Mouse (Mus musculus): ENCODE data around the gene Gpr153. TPM values are rescaled to one million over a fixed set of nuclear protein-coding genes. Genes with fewer than 3 reads are reported as not detected.

The Gpr153 gene
- polyA plus RNA-seq, 1 experiment, result 40.0 TPM

DNA sequence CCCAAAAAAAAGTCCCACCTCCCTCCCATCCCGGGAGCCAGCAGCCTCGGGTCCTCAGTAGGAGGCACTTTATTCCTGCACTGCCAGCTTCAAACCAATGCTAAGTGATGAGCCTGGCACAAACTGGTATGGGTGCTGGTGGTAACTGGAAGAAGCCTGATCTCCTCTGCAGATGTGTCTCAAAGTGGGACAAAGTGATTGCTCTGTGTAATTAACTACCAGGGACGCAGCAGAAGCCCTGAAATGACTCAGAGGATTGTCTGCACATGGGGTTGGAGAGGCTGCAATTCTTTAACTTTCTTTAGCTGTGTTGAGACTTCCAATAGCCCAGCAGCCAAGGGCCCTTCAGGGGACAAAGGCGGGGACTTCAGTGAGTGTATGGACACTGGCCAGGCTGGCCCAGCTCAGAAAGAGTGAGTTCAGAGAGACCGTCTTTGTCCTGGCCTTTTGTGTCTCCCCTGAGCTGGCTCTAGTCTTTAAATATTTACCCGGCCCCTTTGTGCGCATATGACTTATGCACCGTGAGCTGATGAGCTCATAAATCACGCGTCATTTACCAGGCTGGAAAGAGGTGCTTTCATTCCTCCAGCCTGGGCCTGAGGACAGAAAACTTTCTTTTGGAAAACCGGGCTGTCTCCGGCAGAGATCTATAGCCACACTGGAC lies 18.2 kb downstream of the Gpr153 start:
- Histone ChIP-seq H3K4me1 (ENCODE audit: control insufficient read depth, insufficient read depth, low read length) (peaks cover 2% of the 10 kb centered on the region; the same call in 1 of the 2 replicates), H3K4me3 (replicated peaks; ENCODE audit: extremely low read depth, low read depth, low read length) (no peak overlapping the region)
- 30% methylated on average over 12 of the region's 12 CpGs for WGBS
- no peak for DNase-seq
- TF ChIP-seq CTCF (IDR thresholded peaks at IDR 0.05; ENCODE audit: insufficient read depth, low read length) (no peak), POLR2A (IDR thresholded peaks at IDR 0.05; ENCODE audit: borderline replicate concordance, extremely low read depth, low read depth, low read length) (no peak)

DNA sequence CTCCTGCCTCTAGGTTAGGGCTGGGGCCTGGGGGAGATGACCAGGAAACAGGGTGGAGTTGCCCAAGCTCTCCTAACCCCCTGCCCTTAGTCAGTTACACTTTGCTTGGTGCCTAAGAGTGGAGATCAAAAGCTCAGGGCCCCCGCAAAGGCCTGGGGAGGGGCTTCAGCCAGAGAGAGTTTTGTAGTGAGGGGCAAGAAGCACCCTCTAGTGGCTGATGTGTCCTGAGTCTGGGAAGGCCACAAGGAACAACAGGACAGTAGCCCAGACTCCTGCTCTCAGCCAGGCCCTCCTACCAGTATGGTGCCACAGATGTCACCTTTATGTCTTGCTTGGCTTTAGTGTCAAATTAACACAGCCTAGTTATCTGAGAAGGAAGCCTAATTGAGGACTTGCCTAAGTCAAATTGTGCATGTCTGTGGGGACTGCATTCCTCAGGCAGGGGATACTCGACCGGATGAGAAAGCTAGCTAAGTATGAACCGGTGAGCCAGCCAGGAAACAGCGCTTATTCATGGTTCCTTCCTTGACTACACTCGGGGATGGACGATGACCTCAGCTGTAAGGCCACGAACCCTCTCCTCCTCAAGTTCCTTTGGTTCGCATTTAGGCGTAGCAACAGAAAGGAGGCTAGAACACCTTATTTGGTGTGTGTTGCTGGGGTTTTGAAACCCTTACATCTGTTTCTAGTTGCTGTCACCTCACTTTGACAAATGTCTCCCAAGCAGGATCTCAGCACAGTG lies 20.3 kb downstream of the Gpr153 start:
- no peak overlapping the region for H3K4me3 ChIP-seq (replicated peaks; ENCODE audit: extremely low read depth, low read depth, low read length)
- TF ChIP-seq CTCF (IDR thresholded peaks at IDR 0.05; ENCODE audit: insufficient read depth, low read length) (0 out of 2 replicates have a peak, but pooled peaks have one; percentile 2), POLR2A (IDR thresholded peaks at IDR 0.05; ENCODE audit: borderline replicate concordance, extremely low read depth, low read depth, low read length) (no peak)
- H3K4me1 ChIP-seq (ENCODE audit: control insufficient read depth, insufficient read depth, low read length), result peaks cover 7% of the 10 kb centered on the region; the same call in 1 of the 2 replicates
- no peak for DNase-seq
- 33% methylated on average over 10 of the region's 10 CpGs for WGBS

DNA sequence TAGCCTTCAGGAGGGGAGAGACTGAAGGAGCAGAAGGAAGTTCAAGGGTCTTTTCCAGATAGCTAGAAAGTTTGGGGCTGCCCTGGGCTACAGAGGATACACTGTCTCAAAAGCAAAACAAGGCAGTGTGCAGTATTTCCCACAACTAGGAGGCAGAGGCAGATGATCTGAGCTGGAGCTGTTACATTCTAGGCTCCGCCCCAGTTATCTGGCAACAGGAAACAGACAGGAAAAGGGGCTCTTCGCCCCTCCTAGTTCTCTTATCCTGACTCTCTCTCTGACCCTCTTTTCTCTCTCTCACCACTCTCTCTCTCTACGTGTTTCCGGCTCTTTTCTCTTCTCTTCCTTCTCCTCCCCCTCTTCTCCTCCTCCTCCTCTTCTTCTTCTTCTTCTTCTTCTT lies 21.9 kb downstream of the Gpr153 start:
- 17% methylated on average over 4 of the region's 4 CpGs for WGBS
- Histone ChIP-seq H3K4me3 (replicated peaks; ENCODE audit: extremely low read depth, low read depth, low read length) (no peak overlapping the region), H3K4me1 (ENCODE audit: control insufficient read depth, insufficient read depth, low read length) (peaks cover 7% of the 10 kb centered on the region; the same call in 1 of the 2 replicates)
- DNase-seq, result no peak
- TF ChIP-seq POLR2A (IDR thresholded peaks at IDR 0.05; ENCODE audit: borderline replicate concordance, extremely low read depth, low read depth, low read length) (no peak), CTCF (IDR thresholded peaks at IDR 0.05; ENCODE audit: insufficient read depth, low read length) (no peak)

DNA sequence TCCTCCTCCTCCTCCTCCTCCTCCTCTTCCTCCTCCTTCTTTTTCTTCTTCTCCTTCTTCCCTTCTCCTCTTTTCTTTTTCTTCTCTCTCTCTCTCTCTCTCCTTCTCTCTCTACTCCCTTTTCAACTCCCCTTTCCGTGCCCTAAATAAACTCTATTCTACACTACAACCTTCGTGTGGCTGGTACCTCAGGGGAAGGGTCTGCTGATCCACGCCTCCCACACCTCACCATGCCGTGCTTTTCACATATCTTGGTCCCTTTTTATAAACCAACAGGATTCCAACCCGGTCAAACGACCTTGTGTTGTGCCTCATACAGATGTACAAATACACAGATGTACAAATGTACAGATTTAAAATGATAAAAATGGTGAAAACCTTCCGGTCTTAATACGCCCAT lies 22.3 kb downstream of the Gpr153 start:
- peaks cover 7% of the 10 kb centered on the region; the same call in 1 of the 2 replicates for H3K4me1 ChIP-seq (ENCODE audit: control insufficient read depth, insufficient read depth, low read length)
- peak overlapping the region; percentile 67 for H3K4me3 ChIP-seq (replicated peaks; ENCODE audit: extremely low read depth, low read depth, low read length)
- 4% methylated on average over 8 of the region's 8 CpGs for WGBS
- no peak for DNase-seq
- TF ChIP-seq POLR2A (IDR thresholded peaks at IDR 0.05; ENCODE audit: borderline replicate concordance, extremely low read depth, low read depth, low read length), result no peak
- no peak for TF ChIP-seq CTCF (IDR thresholded peaks at IDR 0.05; ENCODE audit: insufficient read depth, low read length)

DNA sequence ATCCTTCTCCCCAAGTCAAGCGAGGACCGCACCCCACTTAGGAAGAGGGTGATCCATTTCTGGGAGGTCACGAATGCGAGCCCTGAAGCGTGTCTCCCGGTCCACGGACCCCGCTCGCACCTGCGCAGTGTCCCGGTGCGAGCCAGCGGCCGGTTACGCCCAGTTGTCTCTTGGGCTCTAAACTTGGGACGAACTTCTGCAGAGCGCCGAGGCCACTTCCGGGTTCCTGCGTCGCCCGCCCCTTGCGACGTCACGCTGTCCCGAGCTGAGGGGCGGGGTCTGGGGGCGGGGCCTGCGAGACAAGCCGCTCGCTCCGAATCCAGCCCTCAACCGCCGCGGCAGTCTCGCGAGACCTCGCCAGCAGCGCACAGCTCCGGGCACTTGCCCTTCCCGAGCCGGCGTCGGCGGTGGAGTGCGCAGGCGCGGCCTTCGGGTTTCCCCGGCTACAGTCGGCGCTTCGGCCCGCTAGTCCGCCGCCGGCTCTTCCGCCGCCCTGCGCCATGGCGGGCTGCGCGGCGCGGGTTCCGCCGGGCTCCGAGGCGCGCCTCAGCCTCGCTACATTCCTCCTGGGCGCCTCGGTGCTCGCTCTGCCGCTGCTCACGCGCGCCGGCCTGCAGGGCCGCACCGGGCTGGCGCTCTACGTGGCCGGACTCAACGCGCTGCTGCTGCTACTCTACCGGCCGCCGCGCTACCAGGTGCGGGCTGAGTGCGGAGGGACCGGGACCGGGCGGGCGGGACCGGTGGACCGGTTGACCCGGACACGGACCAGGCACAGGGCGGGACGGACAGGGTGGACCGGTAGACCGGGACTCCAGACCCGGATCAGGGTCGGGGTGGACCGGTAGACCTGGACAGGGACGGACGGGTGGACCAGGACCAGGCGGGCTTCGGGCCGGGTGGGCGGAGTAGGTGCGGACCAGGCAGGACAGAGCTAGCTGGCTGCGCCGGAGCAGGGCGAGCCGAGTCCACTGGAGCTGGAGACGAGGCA lies 23.1 kb downstream of the Gpr153 start, which contains the start of gene Icmt:
Gene Icmt (plus strand): TSS at position 354 of the 988 bp plus-strand sequence.
- peak within 1 kb of the TSS; percentile 81 for H3K4me3 ChIP-seq (replicated peaks; ENCODE audit: extremely low read depth, low read depth, low read length)
- peaks cover 7% of the 10 kb centered on the region; the same call in 1 of the 2 replicates for H3K4me1 ChIP-seq (ENCODE audit: control insufficient read depth, insufficient read depth, low read length)
- DNase-seq, result peak; percentile 99
- WGBS, result under 1% methylated on average over 117 of the region's 119 CpGs
- TF ChIP-seq CTCF (IDR thresholded peaks at IDR 0.05; ENCODE audit: insufficient read depth, low read length), result no peak
- peak; percentile 79; the same call in 1 of the 2 replicates for TF ChIP-seq POLR2A (IDR thresholded peaks at IDR 0.05; ENCODE audit: borderline replicate concordance, extremely low read depth, low read depth, low read length)

DNA sequence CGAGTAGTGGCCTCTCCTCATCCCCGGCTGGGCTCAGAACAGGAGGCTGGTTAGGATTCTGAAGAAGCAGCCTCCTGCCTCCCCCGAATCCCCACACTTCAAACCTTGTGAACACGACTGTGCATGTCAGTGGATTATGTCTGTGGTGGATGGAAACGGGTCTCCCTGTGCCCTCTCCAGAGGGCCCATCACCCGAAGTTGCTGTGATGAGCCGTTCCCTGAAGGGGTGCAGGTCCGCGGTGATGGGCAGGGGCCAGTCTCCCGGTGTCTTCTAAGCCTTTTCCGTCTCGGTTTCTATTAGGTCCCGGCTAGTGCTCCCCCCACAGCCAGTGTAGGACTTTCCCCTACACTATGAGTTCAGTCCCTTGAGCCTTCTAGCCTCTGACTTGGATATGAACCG lies 24.8 kb downstream of the Gpr153 start:
- no peak for DNase-seq
- whole genome bisulfite sequencing, result 86% methylated on average over 14 of the region's 14 CpGs
- Histone ChIP-seq H3K4me3 (replicated peaks; ENCODE audit: extremely low read depth, low read depth, low read length) (no peak overlapping the region), H3K4me1 (ENCODE audit: control insufficient read depth, insufficient read depth, low read length) (peaks cover 7% of the 10 kb centered on the region; the same call in 1 of the 2 replicates)
- no peak for TF ChIP-seq CTCF (IDR thresholded peaks at IDR 0.05; ENCODE audit: insufficient read depth, low read length)
- TF ChIP-seq POLR2A (IDR thresholded peaks at IDR 0.05; ENCODE audit: borderline replicate concordance, extremely low read depth, low read depth, low read length), result no peak

DNA sequence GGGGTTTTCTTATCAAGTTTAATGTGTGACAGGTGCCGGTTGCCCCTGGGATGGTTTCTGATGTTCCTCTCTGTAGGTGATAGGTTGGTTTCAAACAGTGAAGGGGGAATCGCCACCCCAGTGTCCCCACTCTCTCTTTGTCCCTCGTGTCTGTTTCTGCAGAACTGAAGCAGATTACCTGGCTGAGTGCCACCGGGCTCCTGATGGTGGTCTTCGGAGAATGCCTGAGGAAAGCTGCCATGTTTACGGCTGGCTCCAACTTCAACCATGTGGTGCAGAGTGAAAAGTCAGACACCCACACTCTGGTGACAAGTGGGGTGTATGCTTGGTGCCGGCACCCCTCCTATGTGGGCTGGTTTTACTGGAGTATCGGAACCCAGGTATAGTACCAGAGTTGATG lies 26.3 kb downstream of the Gpr153 start:
- WGBS, result 91% methylated on average over 8 of the region's 8 CpGs
- H3K4me3 ChIP-seq (replicated peaks; ENCODE audit: extremely low read depth, low read depth, low read length), result no peak overlapping the region
- DNase-seq, result no peak
- TF ChIP-seq POLR2A (IDR thresholded peaks at IDR 0.05; ENCODE audit: borderline replicate concordance, extremely low read depth, low read depth, low read length) (no peak), CTCF (IDR thresholded peaks at IDR 0.05; ENCODE audit: insufficient read depth, low read length) (no peak)
- peaks cover 7% of the 10 kb centered on the region; the same call in 1 of the 2 replicates for H3K4me1 ChIP-seq (ENCODE audit: control insufficient read depth, insufficient read depth, low read length)

DNA sequence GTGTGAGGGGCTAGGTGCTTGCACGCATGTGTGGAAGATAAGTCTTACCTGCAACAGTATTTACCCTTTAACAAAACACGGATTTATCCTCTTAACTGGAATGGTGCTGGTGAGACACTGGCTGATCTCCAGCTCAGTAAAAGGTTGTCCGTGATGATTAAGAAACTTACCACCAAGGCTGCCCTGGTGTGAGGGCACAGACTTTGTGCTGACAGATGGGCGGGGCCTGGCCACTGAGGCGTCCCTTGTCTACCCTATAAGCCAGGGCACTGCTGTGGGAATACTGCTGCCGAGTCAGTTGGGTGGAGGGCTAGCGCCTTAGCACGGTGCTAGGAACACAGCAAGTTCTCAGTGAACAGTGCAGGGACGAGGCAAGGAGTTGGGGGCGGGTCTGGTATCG lies 28.0 kb downstream of the Gpr153 start:
- no peak overlapping the region for H3K4me3 ChIP-seq (replicated peaks; ENCODE audit: extremely low read depth, low read depth, low read length)
- TF ChIP-seq CTCF (IDR thresholded peaks at IDR 0.05; ENCODE audit: insufficient read depth, low read length), result no peak
- TF ChIP-seq POLR2A (IDR thresholded peaks at IDR 0.05; ENCODE audit: borderline replicate concordance, extremely low read depth, low read depth, low read length), result no peak
- 76% methylated on average over 11 of the region's 11 CpGs for WGBS
- DNase-seq, result no peak
- H3K4me1 ChIP-seq (ENCODE audit: control insufficient read depth, insufficient read depth, low read length), result peaks cover 5% of the 10 kb centered on the region; the same call in 1 of the 2 replicates

DNA sequence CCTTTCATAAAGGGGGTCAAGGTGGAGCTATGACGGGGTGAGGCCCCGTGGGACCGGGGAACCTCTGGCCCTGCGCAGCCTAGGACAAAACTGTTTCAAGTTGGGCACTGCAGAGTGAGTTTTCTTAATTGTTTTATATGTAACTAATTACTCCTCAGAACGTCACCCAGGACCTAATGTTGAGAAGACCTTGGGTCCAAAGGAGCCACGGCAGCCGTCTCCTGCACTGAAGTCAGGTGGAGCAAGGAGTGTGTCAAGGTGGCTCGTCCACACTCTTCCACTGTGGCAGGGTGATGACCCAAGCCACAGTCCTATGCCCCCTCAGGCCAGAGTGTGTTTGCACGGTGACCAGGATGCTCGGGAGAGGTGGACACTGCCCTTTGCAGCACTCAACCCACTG lies 29.1 kb downstream of the Gpr153 start:
- TF ChIP-seq CTCF (IDR thresholded peaks at IDR 0.05; ENCODE audit: insufficient read depth, low read length) (no peak), POLR2A (IDR thresholded peaks at IDR 0.05; ENCODE audit: borderline replicate concordance, extremely low read depth, low read depth, low read length) (no peak)
- WGBS, result 93% methylated on average over 10 of the region's 10 CpGs
- DNase-seq, result no peak
- Histone ChIP-seq H3K4me1 (ENCODE audit: control insufficient read depth, insufficient read depth, low read length) (no peaks in the 10 kb centered on the region; the same call in 1 of the 2 replicates), H3K4me3 (replicated peaks; ENCODE audit: extremely low read depth, low read depth, low read length) (no peak overlapping the region)

Measured in lung, adult 2 months (tissue).